Mouse (Mus musculus): Measurements from ENCODE around the gene Abcb11.
"Not testable (repeated sequence)": the region's sequence is repeated elsewhere in the genome, so short reads cannot be mapped to it uniquely, and the experiment has no call there.

Abcb11 gene

GRCm38 (mm10) chr2:69342496-69343221, at the start of gene Abcb11:
TSS of gene Abcb11 (minus strand) at chr2:69342616.
- in situ Hi-C loops (cut with MboI, MseI), result no loop called here

GRCm38 (mm10) chr2:69386118-69386871, 43.9 kb upstream of the Abcb11 start:
- in situ Hi-C loops (cut with MboI, MseI), result loop anchor here (25.0 kb wide), 1 partner anchor 2001 kb away; the partner anchor contains the start of gene Hat1

- in situ Hi-C loops (cut with MboI, MseI), result loop anchor here (25.0 kb wide), 1 partner anchor 2004 kb away; the partner anchor contains the start of gene Hat1
Observed at GRCm38 (mm10) chr2:69382838-69383237, 40.4 kb upstream of the Abcb11 start.

- in situ Hi-C loops (cut with MboI, MseI), result loop anchor here (25.0 kb wide), 1 partner anchor 2006 kb away; the partner anchor contains the start of gene Hat1
Observed at GRCm38 (mm10) chr2:69381740-69382139, 39.3 kb upstream of the Abcb11 start.

GRCm38 (mm10) chr2:69380281-69380680, 37.9 kb upstream of the Abcb11 start, which contains the start of gene Dhrs9:
TSS of gene Dhrs9 (plus strand) at chr2:69380445.
- in situ Hi-C loops (cut with MboI, MseI), result loop anchor here (25.0 kb wide), 1 partner anchor 2007 kb away; the partner anchor contains the start of gene Hat1

- in situ Hi-C loops (cut with MboI, MseI), result loop anchor here (25.0 kb wide), 1 partner anchor 2008 kb away; the partner anchor contains the start of gene Hat1
Observed at GRCm38 (mm10) chr2:69379801-69380200, 37.4 kb upstream of the Abcb11 start.

GRCm38 (mm10) chr2:69376780-69377179, 34.4 kb upstream of the Abcb11 start:
- in situ Hi-C loops (cut with MboI, MseI), result loop anchor here (25.0 kb wide), 1 partner anchor 2011 kb away; the partner anchor contains the start of gene Hat1

GRCm38 (mm10) chr2:69365275-69365674, 22.9 kb upstream of the Abcb11 start:
- in situ Hi-C loops (cut with MboI, MseI), result no loop called here

GRCm38 (mm10) chr2:69364831-69365230, 22.4 kb upstream of the Abcb11 start:
- in situ Hi-C loops (cut with MboI, MseI), result no loop called here

- in situ Hi-C loops (cut with MboI, MseI), result not testable (repeated sequence)
Observed at GRCm38 (mm10) chr2:69355402-69355801, 13.0 kb upstream of the Abcb11 start.

- in situ Hi-C loops (cut with MboI, MseI), result no loop called here
Observed at GRCm38 (mm10) chr2:69341506-69341905, 910 bp downstream of the Abcb11 start.

- in situ Hi-C loops (cut with MboI, MseI), result not testable (repeated sequence)
Observed at GRCm38 (mm10) chr2:69331523-69331922, 10.9 kb downstream of the Abcb11 start.

- in situ Hi-C loops (cut with MboI, MseI), result no loop called here
Observed at GRCm38 (mm10) chr2:69328509-69329163, 13.8 kb downstream of the Abcb11 start.

GRCm38 (mm10) chr2:69324881-69325660, 17.3 kb downstream of the Abcb11 start:
- in situ Hi-C loops (cut with MboI, MseI), result no loop called here

- in situ Hi-C loops (cut with MboI, MseI), result no loop called here
Observed at GRCm38 (mm10) chr2:69323018-69323417, 19.4 kb downstream of the Abcb11 start.

- in situ Hi-C loops (cut with MboI, MseI), result no loop called here
Observed at GRCm38 (mm10) chr2:69321457-69321856, 21.0 kb downstream of the Abcb11 start.

GRCm38 (mm10) chr2:69311337-69311736, 31.1 kb downstream of the Abcb11 start:
- in situ Hi-C loops (cut with MboI, MseI), result no loop called here

- in situ Hi-C loops (cut with MboI, MseI), result no loop called here
Observed at GRCm38 (mm10) chr2:69308136-69308535, 34.3 kb downstream of the Abcb11 start.

GRCm38 (mm10) chr2:69300568-69300967, 41.8 kb downstream of the Abcb11 start:
- in situ Hi-C loops (cut with MboI, MseI), result not testable (repeated sequence)

GRCm38 (mm10) chr2:69294508-69294907, 47.9 kb downstream of the Abcb11 start:
- in situ Hi-C loops (cut with MboI, MseI), result no loop called here

- in situ Hi-C loops (cut with MboI, MseI), result no loop called here
Observed at GRCm38 (mm10) chr2:69288989-69289388, 53.4 kb downstream of the Abcb11 start.

All from regulatory T cell (primary cell).